Mouse (Mus musculus) large intestine, adult 2 months (tissue): ENCODE measurements around the gene Eif3a. TPM values are rescaled to one million over a fixed set of nuclear protein-coding genes. Genes with fewer than 3 reads are reported as not detected.

Experiments
- polyA plus RNA-seq: library from polyadenylated mRNA; depleted of rRNA; stranded (reverse); fragments of >200 nt; gene quantifications from 2 replicates; pipeline ENCODE4 v1.2.3, GENCODE M21; 2012; rRNA removed

The Eif3a gene
- polyA plus RNA-seq, 1 experiment, result 17.2 TPM

Other genes starting within 250 kb of the Eif3a start
- 5.3 and 8.8 TPM in 2 replicates for gene Cacul1, start 209.6 kb downstream of the Eif3a start, polyA plus RNA-seq
- 0.35 and 0.40 TPM in 2 replicates for gene Nanos1, start 34.7 kb downstream of the Eif3a start, polyA plus RNA-seq
- 7.0 and 8.5 TPM in 2 replicates for gene Fam45a, start 20.9 kb upstream of the Eif3a start, polyA plus RNA-seq
- gene Sfxn4, start 70.8 kb upstream of the Eif3a start, polyA plus RNA-seq, result 0.24 and 0.33 TPM in 2 replicates
- gene Prdx3, start 83.9 kb upstream of the Eif3a start, polyA plus RNA-seq, result 120 and 121 TPM in 2 replicates
- 1.6 and 1.9 TPM in 2 replicates for gene Grk5, start 99.1 kb upstream of the Eif3a start, polyA plus RNA-seq